ENCODE assay signal across 28 mouse cellular contexts in the genomic region with DNA sequence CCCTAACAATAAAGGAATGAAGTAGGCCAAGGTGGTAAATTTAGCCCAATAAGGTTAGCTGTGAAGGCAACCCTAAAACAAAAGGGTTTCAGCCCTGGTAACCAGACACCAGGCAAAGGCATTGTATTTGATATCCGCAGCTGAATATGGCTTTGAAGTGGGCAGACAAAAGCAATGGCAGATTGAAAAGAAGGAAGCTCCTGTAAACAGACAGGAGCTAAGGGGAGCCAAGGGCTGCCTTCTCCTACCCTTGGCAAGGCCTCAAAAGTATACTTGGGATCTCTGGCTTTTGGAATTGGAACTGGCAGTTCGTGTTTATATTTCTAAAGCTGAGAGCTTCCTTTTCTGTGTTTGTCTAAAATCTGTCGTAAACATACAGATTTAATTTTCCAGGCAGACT. TPM values are rescaled to one million over a fixed set of nuclear protein-coding genes. Genes with fewer than 3 reads are reported as not detected.
"Had no signal": no experiment of that assay in that cellular context is flagged by ENCODE, and none has a peak within 500 bp of the region (broad histone marks: within the 10 kb centered on the region; RNA-seq: fewer than 3 reads in every experiment).

No protein-coding gene starts in this region.

- ATAC-seq: hindbrain, postnatal 0 days; intestine, embryonic 16.5 days; liver, embryonic 12.5 days had no signal

- DNase-seq: gastrocnemius, adult 2 months; gastrocnemius, postnatal 10 days; gastrocnemius, postnatal 25 days; heart, adult 18-20 months; heart, postnatal 10 days; heart, postnatal 4 days; kidney, adult 11 months; kidney, adult 2 months; kidney, adult 9 months; kidney, postnatal 14 days; kidney, postnatal 36 days; layer of hippocampus, adult 9-11 months; layer of hippocampus, postnatal 36 days; left cerebral cortex, postnatal 4 days had no signal

- H3K36me3 ChIP-seq: heart, embryonic 10.5 days; heart, embryonic 12.5 days; hindbrain, embryonic 10.5 days; hindbrain, embryonic 13.5 days; hindbrain, embryonic 15.5 days; kidney, embryonic 15.5 days; limb, embryonic 13.5 days; limb, embryonic 15.5 days; liver, embryonic 12.5 days had no signal

- H3K9me3 ChIP-seq: heart, embryonic 10.5 days; heart, embryonic 12.5 days; hindbrain, embryonic 10.5 days; hindbrain, embryonic 13.5 days; hindbrain, embryonic 15.5 days; kidney, embryonic 15.5 days; limb, embryonic 13.5 days; limb, embryonic 15.5 days; liver, embryonic 12.5 days had no signal

- H3K4me3 ChIP-seq: gastrocnemius, adult 2 months; heart, embryonic 10.5 days; heart, embryonic 12.5 days; hindbrain, embryonic 10.5 days; hindbrain, embryonic 13.5 days; hindbrain, embryonic 15.5 days; kidney, embryonic 15.5 days; limb, embryonic 13.5 days; limb, embryonic 15.5 days; liver, embryonic 12.5 days had no signal

- H3K27ac ChIP-seq: gastrocnemius, adult 2 months; heart, embryonic 10.5 days; hindbrain, embryonic 10.5 days; hindbrain, embryonic 13.5 days; hindbrain, embryonic 15.5 days; hindbrain, postnatal 0 days; kidney, embryonic 15.5 days; kidney, postnatal 0 days; limb, embryonic 13.5 days; limb, embryonic 15.5 days; liver, embryonic 12.5 days; liver, embryonic 14.5 days had no signal

- H3K4me1 ChIP-seq: heart, embryonic 10.5 days; heart, embryonic 12.5 days; hindbrain, embryonic 13.5 days; hindbrain, embryonic 15.5 days; kidney, embryonic 15.5 days; limb, embryonic 15.5 days; liver, embryonic 12.5 days had no signal

- H3K9ac ChIP-seq: heart, embryonic 12.5 days; hindbrain, embryonic 13.5 days; hindbrain, embryonic 15.5 days; kidney, embryonic 15.5 days; limb, embryonic 13.5 days; limb, embryonic 15.5 days; liver, embryonic 12.5 days; liver, embryonic 14.5 days had no signal

- H3K27me3 ChIP-seq: heart, embryonic 12.5 days; hindbrain, embryonic 13.5 days; hindbrain, embryonic 15.5 days; kidney, embryonic 15.5 days; limb, embryonic 13.5 days; limb, embryonic 15.5 days; liver, embryonic 12.5 days had no signal

- H3K4me2 ChIP-seq: heart, embryonic 12.5 days; hindbrain, embryonic 13.5 days; hindbrain, embryonic 15.5 days; kidney, embryonic 15.5 days; limb, embryonic 13.5 days; limb, embryonic 15.5 days; liver, embryonic 12.5 days had no signal

RNA-seq across cellular contexts. Expression of gene Sorbs2, which starts 21.3 kb away (rescaled TPM):
- total RNA-seq: granulocyte monocyte progenitor cell, adult 5-6 weeks had no signal
